Comparison of ENCODE assay signal across 14 mouse cellular contexts in the genomic region with DNA sequence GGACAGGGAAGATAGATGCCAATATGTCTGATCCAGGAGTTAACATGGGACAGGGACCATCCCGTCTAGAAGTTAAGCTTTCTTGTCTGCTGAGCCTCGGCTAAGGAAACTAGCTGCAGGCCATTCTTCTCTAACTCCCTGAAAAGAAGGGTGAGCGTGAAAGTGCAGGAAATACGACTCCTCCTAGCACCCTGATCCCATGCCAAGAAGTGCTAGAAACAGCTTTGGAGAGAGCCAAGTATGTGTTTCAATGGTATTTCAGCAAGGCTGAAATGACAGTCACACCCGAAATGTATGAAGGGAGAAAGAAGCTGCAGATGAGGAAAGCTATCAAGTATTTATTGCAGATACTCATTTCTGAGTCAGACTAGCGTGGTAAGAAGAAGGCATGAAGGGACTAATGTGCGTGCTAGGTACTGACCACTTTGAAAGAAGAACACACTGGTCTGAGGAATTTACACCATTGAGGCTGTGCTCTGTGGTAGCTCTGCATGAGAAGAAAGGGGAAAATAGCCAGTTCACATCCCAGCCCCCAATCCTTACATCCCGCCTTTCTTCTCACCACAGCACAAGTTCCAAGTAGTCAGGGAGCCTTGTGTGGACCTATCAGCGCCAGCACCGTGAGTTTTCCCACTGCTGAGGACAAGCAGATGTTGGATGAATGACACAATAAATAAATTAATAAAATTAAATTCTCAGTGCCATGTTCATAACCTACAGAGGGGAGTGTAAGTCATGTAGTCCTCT. TPM values are rescaled to one million over a fixed set of nuclear protein-coding genes. Genes with fewer than 3 reads are reported as not detected.
DNase-seq lines count a peak whose midpoint lies in the region; ATAC-seq lines count a peak whose summit lies in the region.
"Had no signal": no experiment of that assay in that cellular context is flagged by ENCODE, and none has a peak within 500 bp of the region (broad histone marks: within the 10 kb centered on the region; RNA-seq: fewer than 3 reads in every experiment).

No protein-coding gene starts in this region.

- no peak overlapping the region for H3K27ac ChIP-seq in heart, embryonic 12.5 days (ENCODE audit: poor library complexity, severe bottlenecking)
- peak overlapping the region; percentile 65; the same call in 1 of the 2 replicates for H3K27ac ChIP-seq in stomach, embryonic 16.5 days (ENCODE audit: low read length)
- H3K27ac ChIP-seq in forebrain, embryonic 12.5 days: no peak overlapping the region
- H3K27ac ChIP-seq: layer of hippocampus, adult 2 months; neural tube, embryonic 12.5 days had no signal

- H3K4me2 ChIP-seq in heart, embryonic 12.5 days: no peak overlapping the region
- no peak overlapping the region for H3K4me2 ChIP-seq in stomach, embryonic 16.5 days (ENCODE audit: low read depth, low read length)
- no peak overlapping the region for H3K4me2 ChIP-seq in forebrain, embryonic 12.5 days
- H3K4me2 ChIP-seq: neural tube, embryonic 12.5 days had no signal

- H3K9ac ChIP-seq in heart, embryonic 12.5 days: no peak overlapping the region
- H3K9ac ChIP-seq in stomach, embryonic 16.5 days (ENCODE audit: low read length): no peak overlapping the region
- no peak overlapping the region for H3K9ac ChIP-seq in forebrain, embryonic 12.5 days
- H3K9ac ChIP-seq: forebrain, postnatal 0 days; neural tube, embryonic 12.5 days had no signal

- 56% methylated on average over 10 of the region's 10 CpGs for WGBS in heart, embryonic 12.5 days
- WGBS in stomach, embryonic 16.5 days: 44% methylated on average over 10 of the region's 10 CpGs
- WGBS in forebrain, embryonic 12.5 days: 75% methylated on average over 10 of the region's 10 CpGs

- DNase-seq in heart, adult 11 months: peak; percentile 88
- DNase-seq in urinary bladder, postnatal 14 days (ENCODE audit: low spot score): peak; percentile 25
- no peak for DNase-seq in urinary bladder, adult 2 months (ENCODE audit: low spot score)
- DNase-seq in heart, postnatal 4 days: peak; percentile 29
- no peak for DNase-seq in layer of hippocampus, adult 18-20 months (ENCODE audit: low spot score in 2 of 2)
- DNase-seq: forebrain, postnatal 0 days had no signal

- H3K36me3 ChIP-seq in heart, embryonic 12.5 days: no peaks in the 10 kb centered on the region
- H3K36me3 ChIP-seq in stomach, embryonic 16.5 days (ENCODE audit: control insufficient read depth, insufficient read depth, low read length): no peaks in the 10 kb centered on the region
- no peaks in the 10 kb centered on the region for H3K36me3 ChIP-seq in forebrain, embryonic 12.5 days (replicated peaks)
- H3K36me3 ChIP-seq: neural tube, embryonic 12.5 days had no signal

- no peak overlapping the region for H3K4me3 ChIP-seq in heart, embryonic 12.5 days
- no peak overlapping the region for H3K4me3 ChIP-seq in stomach, embryonic 16.5 days (replicated peaks; ENCODE audit: low read length)
- H3K4me3 ChIP-seq in forebrain, embryonic 12.5 days (replicated peaks): no peak overlapping the region
- H3K4me3 ChIP-seq: layer of hippocampus, adult 2 months; megakaryocyte, embryonic 14.5 days; neural tube, embryonic 12.5 days had no signal

- ATAC-seq in heart, embryonic 12.5 days (ENCODE audit: insufficient number of reproducible peaks, low FRiP score): no peak
- ATAC-seq in stomach, embryonic 16.5 days (ENCODE audit: insufficient read depth, low FRiP score): peak; percentile 40; the same call in 1 of the 2 replicates
- ATAC-seq in forebrain, embryonic 12.5 days (ENCODE audit: low FRiP score): no peak
- ATAC-seq: CD4-positive, CD25-positive, alpha-beta regulatory T cell, adult 4 months; forebrain, postnatal 0 days had no signal

- no peaks in the 10 kb centered on the region for H3K27me3 ChIP-seq in heart, embryonic 12.5 days (replicated peaks)
- H3K27me3 ChIP-seq in stomach, embryonic 16.5 days (ENCODE audit: control insufficient read depth, insufficient read depth, low read length): no peaks in the 10 kb centered on the region
- no peaks in the 10 kb centered on the region for H3K27me3 ChIP-seq in forebrain, embryonic 12.5 days
- H3K27me3 ChIP-seq: megakaryocyte, embryonic 14.5 days; neural tube, embryonic 12.5 days had no signal

- no peaks in the 10 kb centered on the region for H3K4me1 ChIP-seq in heart, embryonic 12.5 days (replicated peaks)
- H3K4me1 ChIP-seq in stomach, embryonic 16.5 days (ENCODE audit: control insufficient read depth, insufficient read depth, low read length): peaks cover 7% of the 10 kb centered on the region; the same call in 1 of the 2 replicates
- no peaks in the 10 kb centered on the region for H3K4me1 ChIP-seq in forebrain, embryonic 12.5 days
- H3K4me1 ChIP-seq: neural tube, embryonic 12.5 days had no signal

- H3K9me3 ChIP-seq in heart, embryonic 12.5 days (replicated peaks): no peaks in the 10 kb centered on the region
- no peaks in the 10 kb centered on the region for H3K9me3 ChIP-seq in stomach, embryonic 16.5 days (replicated peaks; ENCODE audit: control insufficient read depth, low read length)
- no peaks in the 10 kb centered on the region for H3K9me3 ChIP-seq in forebrain, embryonic 12.5 days
- H3K9me3 ChIP-seq: neural tube, embryonic 12.5 days had no signal

RNA-seq across cellular contexts. Expression of a gene that starts 33.0 kb away (rescaled TPM):
- 9.8 and 12.4 TPM in 2 replicates for polyA plus RNA-seq in heart, embryonic 12.5 days (2016; fragmentation: Nextera tagmentation; extraction: Ambion mirVana)
- polyA plus RNA-seq in urinary bladder, adult 2 months (2012; rRNA removed): 15.1 and 15.3 TPM in 2 replicates
- 1 to 10 TPM; 5.7 to 8.3 TPM for total RNA-seq in heart, postnatal 4 days (2021)
- 51.0 and 52.7 TPM in 2 replicates for polyA plus RNA-seq in stomach, embryonic 16.5 days (2015; fragmentation: Nextera tagmentation; extraction: Ambion mirVana)
- 5.6 and 5.9 TPM in 2 replicates for polyA plus RNA-seq in forebrain, embryonic 12.5 days (2016; fragmentation: Nextera tagmentation; extraction: Ambion mirVana)
- under 1 TPM; 0.56 to 0.59 TPM for total RNA-seq in layer of hippocampus, adult 18-20 months (2021)

RNA-seq across cellular contexts. Expression of a gene that starts 57.4 kb away (rescaled TPM):
- not detected in 2 replicates for polyA plus RNA-seq in heart, embryonic 12.5 days (2016; fragmentation: Nextera tagmentation; extraction: Ambion mirVana)
- polyA plus RNA-seq in urinary bladder, adult 2 months (2012; rRNA removed): not detected in 2 replicates
- not detected for total RNA-seq in heart, postnatal 4 days (2021)
- polyA plus RNA-seq in stomach, embryonic 16.5 days (2015; fragmentation: Nextera tagmentation; extraction: Ambion mirVana): 0.26 and 0.87 TPM in 2 replicates
- polyA plus RNA-seq in forebrain, embryonic 12.5 days (2016; fragmentation: Nextera tagmentation; extraction: Ambion mirVana): not detected in 2 replicates
- not detected for total RNA-seq in layer of hippocampus, adult 18-20 months (2021)
- total RNA-seq: forebrain, postnatal 0 days; layer of hippocampus, adult 2 months had no signal
- polyA plus RNA-seq: CD4-positive, CD25-positive, alpha-beta regulatory T cell, adult 4 months; forebrain, postnatal 0 days; limb, embryonic 11.5 days had no signal

Comparison
In these comparisons a context has a peak if more than half of its experiments do, and no peak if none do; other contexts are left out.
1. DNase-seq: peak in heart, adult 11 months (single experiment), urinary bladder, postnatal 14 days (single experiment) and heart, postnatal 4 days (single experiment); none in urinary bladder, adult 2 months (single experiment) and layer of hippocampus, adult 18-20 months (0 of 2).